Mouse (Mus musculus): ENCODE measurements around the gene Prkca. TPM values are rescaled to one million over a fixed set of nuclear protein-coding genes. Genes with fewer than 3 reads are reported as not detected.

The Prkca gene
- polyA plus RNA-seq, 1 experiment from 2014 or later = 19.8 TPM

DNA sequence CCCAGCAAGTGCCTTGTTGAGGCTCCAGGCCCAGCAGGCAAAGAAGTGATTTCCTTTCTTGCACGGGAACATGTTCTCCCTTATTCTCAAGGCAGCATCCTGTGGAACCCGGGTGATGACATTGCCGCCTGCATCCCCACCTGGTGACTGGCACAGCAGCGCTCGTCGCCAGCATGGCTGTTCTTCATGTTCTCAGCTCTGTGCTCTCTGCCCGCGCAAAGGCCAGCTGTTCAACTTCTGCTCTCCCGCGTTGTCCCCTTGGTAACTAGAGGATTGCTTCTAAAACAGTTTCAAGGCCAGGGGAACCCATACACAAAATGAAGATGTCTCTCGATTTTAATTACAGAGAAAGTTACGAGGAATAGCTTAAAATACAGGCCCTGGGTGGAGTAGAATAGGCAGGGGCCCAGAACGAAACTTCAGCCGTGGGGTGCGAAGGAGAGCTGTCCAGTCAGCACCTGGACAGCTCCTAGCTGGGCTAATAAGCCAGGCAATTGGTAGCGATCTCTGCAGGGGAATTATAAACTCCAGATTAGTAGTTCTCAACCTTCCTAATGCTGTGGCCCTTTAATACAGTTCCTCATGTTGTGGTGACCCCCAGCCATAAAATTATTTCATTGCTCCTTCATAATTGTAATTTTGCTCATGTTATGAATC lies 423.7 kb downstream of the Prkca start:
- DNase-seq (ENCODE audit: low spot score) (peak; percentile 64), ATAC-seq (replicated peaks; ENCODE audit: low FRiP score, low TSS enrichment, low read depth) (no peak)
- Histone ChIP-seq H3K9me3 (ENCODE audit: control insufficient read depth, low read length) (no peaks in the 10 kb centered on the region), H3K27ac (ENCODE audit: low read depth) (no peak overlapping the region), H3K27me3 (replicated peaks; ENCODE audit: control insufficient read depth, insufficient read depth, low read length) (peaks cover 9% of the 10 kb centered on the region), H3K36me3 (ENCODE audit: control insufficient read depth, insufficient read depth, low read length) (no peaks in the 10 kb centered on the region), H3K9ac (ENCODE audit: low read length) (no peak overlapping the region), H3K4me1 (replicated peaks; ENCODE audit: control insufficient read depth, insufficient read depth, low read length) (no peaks in the 10 kb centered on the region), H3K4me2 (ENCODE audit: low read length) (no peak overlapping the region), H3K4me3 (ENCODE audit: low read depth, low read length) (no peak overlapping the region)
- 44% methylated on average over 16 of the region's 16 CpGs for WGBS

DNA sequence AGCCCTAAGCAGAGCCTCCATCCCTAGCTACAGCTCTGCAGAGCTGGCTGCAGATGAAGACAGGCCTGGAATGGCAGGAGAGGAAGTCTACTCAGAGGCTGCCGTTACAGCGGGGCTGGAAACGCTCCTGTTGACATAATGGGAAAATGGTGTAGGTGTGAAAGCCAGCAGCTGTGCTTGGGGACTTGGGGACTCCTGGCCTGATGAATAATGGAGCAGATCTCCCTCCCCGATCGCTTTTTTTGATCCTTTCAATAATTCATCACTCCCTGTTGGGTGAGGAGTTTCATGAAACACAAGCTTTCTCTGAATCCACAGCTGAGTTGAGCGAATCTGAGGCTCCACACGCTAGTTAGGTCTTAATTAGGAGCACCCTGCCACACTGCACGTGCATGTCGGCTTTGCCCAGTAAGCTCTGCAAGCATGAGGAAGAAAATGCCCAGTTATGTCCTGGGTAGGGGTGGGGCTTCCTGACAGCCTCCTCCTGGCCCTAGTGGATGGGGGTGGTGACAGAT lies 425.9 kb downstream of the Prkca start:
- ATAC-seq (replicated peaks; ENCODE audit: low FRiP score, low TSS enrichment, low read depth) (no peak), DNase-seq (ENCODE audit: low spot score) (no peak)
- Histone ChIP-seq H3K36me3 (ENCODE audit: control insufficient read depth, insufficient read depth, low read length) (no peaks in the 10 kb centered on the region), H3K9ac (ENCODE audit: low read length) (no peak overlapping the region), H3K4me1 (replicated peaks; ENCODE audit: control insufficient read depth, insufficient read depth, low read length) (no peaks in the 10 kb centered on the region), H3K27ac (ENCODE audit: low read depth) (no peak overlapping the region), H3K9me3 (ENCODE audit: control insufficient read depth, low read length) (no peaks in the 10 kb centered on the region), H3K4me2 (ENCODE audit: low read length) (no peak overlapping the region), H3K4me3 (ENCODE audit: low read depth, low read length) (no peak overlapping the region), H3K27me3 (replicated peaks; ENCODE audit: control insufficient read depth, insufficient read depth, low read length) (peaks cover 26% of the 10 kb centered on the region)
- 65% methylated on average over 9 of the region's 9 CpGs for WGBS

GRCm38 (mm10) chr11:107914634-107915226 lies 429.0 kb downstream of the Prkca start, which contains the start of gene Cacng5:
Gene Cacng5 (minus strand): TSS chr11:107915055.
- Histone ChIP-seq H3K9ac (ENCODE audit: low read length) (no peak within 1 kb of the TSS), H3K27ac (ENCODE audit: low read depth) (no peak within 1 kb of the TSS), H3K27me3 (replicated peaks; ENCODE audit: control insufficient read depth, insufficient read depth, low read length) (peaks cover 26% of the 10 kb centered on the region), H3K4me1 (replicated peaks; ENCODE audit: control insufficient read depth, insufficient read depth, low read length) (no peaks in the 10 kb centered on the region), H3K4me3 (ENCODE audit: low read depth, low read length) (peak within 1 kb of the TSS; percentile 20), H3K36me3 (ENCODE audit: control insufficient read depth, insufficient read depth, low read length) (no peaks in the 10 kb centered on the region), H3K9me3 (ENCODE audit: control insufficient read depth, low read length) (no peaks in the 10 kb centered on the region), H3K4me2 (ENCODE audit: low read length) (peak within 1 kb of the TSS; percentile 45)
- ATAC-seq (replicated peaks; ENCODE audit: low FRiP score, low TSS enrichment, low read depth) = no peak; the same call in 1 of the 2 replicates
- WGBS = 3% methylated on average over 36 of the region's 36 CpGs
- peak; percentile 71 for DNase-seq (ENCODE audit: low spot score)

DNA sequence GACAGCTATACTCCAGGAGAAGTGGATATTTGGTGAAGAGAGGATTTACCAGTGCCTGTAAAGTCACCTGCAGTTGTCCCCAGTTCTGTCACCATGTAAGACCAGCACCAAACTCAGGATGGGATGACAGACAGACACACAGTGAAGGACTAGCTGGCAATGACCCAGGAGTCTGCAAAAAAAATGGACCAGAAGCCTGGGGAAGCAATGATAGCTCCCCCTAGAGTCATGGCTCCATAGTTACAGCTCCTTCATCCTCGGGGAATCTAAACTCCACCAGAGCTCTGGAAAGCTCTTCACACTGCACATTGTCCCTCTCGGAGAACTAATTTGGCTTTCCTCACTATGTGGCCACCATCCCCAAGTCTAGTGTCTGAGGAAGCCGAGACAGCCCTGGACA lies 430.4 kb downstream of the Prkca start:
- Histone ChIP-seq H3K4me1 (replicated peaks; ENCODE audit: control insufficient read depth, insufficient read depth, low read length) (no peaks in the 10 kb centered on the region), H3K9ac (ENCODE audit: low read length) (no peak overlapping the region), H3K9me3 (ENCODE audit: control insufficient read depth, low read length) (no peaks in the 10 kb centered on the region), H3K36me3 (ENCODE audit: control insufficient read depth, insufficient read depth, low read length) (no peaks in the 10 kb centered on the region), H3K4me3 (ENCODE audit: low read depth, low read length) (no peak overlapping the region), H3K27me3 (replicated peaks; ENCODE audit: control insufficient read depth, insufficient read depth, low read length) (peaks cover 26% of the 10 kb centered on the region), H3K27ac (ENCODE audit: low read depth) (no peak overlapping the region), H3K4me2 (ENCODE audit: low read length) (no peak overlapping the region)
- DNase-seq (ENCODE audit: low spot score) (no peak), ATAC-seq (replicated peaks; ENCODE audit: low FRiP score, low TSS enrichment, low read depth) (no peak)
- 51% methylated on average over 3 of the region's 3 CpGs for WGBS

- H3K9me3 ChIP-seq (ENCODE audit: control insufficient read depth, low read length) = no peaks in the 10 kb centered on the region
- H3K36me3 ChIP-seq (ENCODE audit: control insufficient read depth, insufficient read depth, low read length) = no peaks in the 10 kb centered on the region
- no peak overlapping the region for H3K4me2 ChIP-seq (ENCODE audit: low read length)
- no peak overlapping the region for H3K9ac ChIP-seq (ENCODE audit: low read length)
- no peaks in the 10 kb centered on the region for H3K4me1 ChIP-seq (replicated peaks; ENCODE audit: control insufficient read depth, insufficient read depth, low read length)
- 66% methylated on average over 9 of the region's 9 CpGs for WGBS
- H3K4me3 ChIP-seq (ENCODE audit: low read depth, low read length) = no peak overlapping the region
- no peak for DNase-seq (ENCODE audit: low spot score)
- no peak overlapping the region for H3K27ac ChIP-seq (ENCODE audit: low read depth)
- H3K27me3 ChIP-seq (replicated peaks; ENCODE audit: control insufficient read depth, insufficient read depth, low read length) = no peaks in the 10 kb centered on the region
- no peak for ATAC-seq (replicated peaks; ENCODE audit: low FRiP score, low TSS enrichment, low read depth)
These were observed 438.4 kb downstream of the Prkca start for GRCm38 (mm10) chr11:107905364-107905763.

GRCm38 (mm10) chr11:107903966-107904605 lies 439.6 kb downstream of the Prkca start:
- H3K9ac ChIP-seq (ENCODE audit: low read length) = no peak overlapping the region
- H3K27me3 ChIP-seq (replicated peaks; ENCODE audit: control insufficient read depth, insufficient read depth, low read length) = no peaks in the 10 kb centered on the region
- no peaks in the 10 kb centered on the region for H3K9me3 ChIP-seq (ENCODE audit: control insufficient read depth, low read length)
- ATAC-seq (replicated peaks; ENCODE audit: low FRiP score, low TSS enrichment, low read depth) (no peak), DNase-seq (ENCODE audit: low spot score) (no peak)
- WGBS = 21% methylated on average over 4 of the region's 4 CpGs
- H3K4me1 ChIP-seq (replicated peaks; ENCODE audit: control insufficient read depth, insufficient read depth, low read length) = no peaks in the 10 kb centered on the region
- no peak overlapping the region for H3K27ac ChIP-seq (ENCODE audit: low read depth)
- H3K36me3 ChIP-seq (ENCODE audit: control insufficient read depth, insufficient read depth, low read length) = no peaks in the 10 kb centered on the region
- no peak overlapping the region for H3K4me2 ChIP-seq (ENCODE audit: low read length)
- no peak overlapping the region for H3K4me3 ChIP-seq (ENCODE audit: low read depth, low read length)

GRCm38 (mm10) chr11:107900470-107900869 lies 443.3 kb downstream of the Prkca start:
- no peak for DNase-seq (ENCODE audit: low spot score)
- Histone ChIP-seq H3K27ac (ENCODE audit: low read depth) (no peak overlapping the region), H3K4me3 (ENCODE audit: low read depth, low read length) (no peak overlapping the region), H3K9ac (ENCODE audit: low read length) (no peak overlapping the region), H3K4me2 (ENCODE audit: low read length) (no peak overlapping the region), H3K27me3 (replicated peaks; ENCODE audit: control insufficient read depth, insufficient read depth, low read length) (no peaks in the 10 kb centered on the region), H3K4me1 (replicated peaks; ENCODE audit: control insufficient read depth, insufficient read depth, low read length) (no peaks in the 10 kb centered on the region), H3K36me3 (ENCODE audit: control insufficient read depth, insufficient read depth, low read length) (no peaks in the 10 kb centered on the region), H3K9me3 (ENCODE audit: control insufficient read depth, low read length) (no peaks in the 10 kb centered on the region)
- 51% methylated on average over 4 of the region's 4 CpGs for WGBS
- no peak for ATAC-seq (replicated peaks; ENCODE audit: low FRiP score, low TSS enrichment, low read depth)

GRCm38 (mm10) chr11:107898698-107899097 lies 445.0 kb downstream of the Prkca start:
- ATAC-seq (replicated peaks; ENCODE audit: low FRiP score, low TSS enrichment, low read depth) (no peak), DNase-seq (ENCODE audit: low spot score) (no peak)
- Histone ChIP-seq H3K9ac (ENCODE audit: low read length) (no peak overlapping the region), H3K4me2 (ENCODE audit: low read length) (no peak overlapping the region), H3K36me3 (ENCODE audit: control insufficient read depth, insufficient read depth, low read length) (no peaks in the 10 kb centered on the region), H3K4me1 (replicated peaks; ENCODE audit: control insufficient read depth, insufficient read depth, low read length) (no peaks in the 10 kb centered on the region), H3K27ac (ENCODE audit: low read depth) (no peak overlapping the region), H3K9me3 (ENCODE audit: control insufficient read depth, low read length) (no peaks in the 10 kb centered on the region), H3K27me3 (replicated peaks; ENCODE audit: control insufficient read depth, insufficient read depth, low read length) (no peaks in the 10 kb centered on the region), H3K4me3 (ENCODE audit: low read depth, low read length) (no peak overlapping the region)
- 52% methylated on average over 2 of the region's 2 CpGs for WGBS
